Mouse (Mus musculus): ENCODE measurements around the gene Gm3839. TPM values are rescaled to one million over a fixed set of nuclear protein-coding genes. Genes with fewer than 3 reads are reported as not detected.

Gm3839 gene
- polyA plus RNA-seq, 1 experiment from 2014 or later: 0.75 TPM

DNA sequence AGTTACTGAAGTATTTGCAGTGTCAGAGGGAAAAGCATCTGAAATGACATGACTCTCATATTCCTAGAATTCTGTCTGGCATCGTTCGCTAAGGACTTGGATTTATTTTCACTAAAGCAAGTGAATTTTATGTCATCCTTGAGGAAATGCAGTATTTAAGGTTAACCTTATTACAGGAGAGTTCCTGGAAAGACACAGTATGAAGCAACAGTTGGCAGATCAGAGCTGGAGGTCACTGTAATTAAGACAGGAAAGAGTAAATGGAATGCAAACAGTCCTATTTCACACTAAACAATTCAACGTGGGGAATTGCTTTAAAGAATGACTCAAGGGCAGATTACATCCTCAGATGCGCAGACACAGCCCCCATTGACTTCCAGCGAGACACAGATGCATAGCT lies 112.0 kb downstream of the Gm3839 start:
- Histone ChIP-seq H3K27ac (ENCODE audit: low read length) (no peak overlapping the region), H3K27me3 (replicated peaks; ENCODE audit: control insufficient read depth, insufficient read depth, low read length) (no peaks in the 10 kb centered on the region), H3K36me3 (ENCODE audit: control insufficient read depth, insufficient read depth) (no peaks in the 10 kb centered on the region), H3K9me3 (ENCODE audit: control insufficient read depth, low read length) (no peaks in the 10 kb centered on the region), H3K4me2 (ENCODE audit: low read length) (no peak overlapping the region), H3K4me3 (replicated peaks; ENCODE audit: low read length) (no peak overlapping the region), H3K9ac (replicated peaks; ENCODE audit: low read depth, low read length) (no peak overlapping the region), H3K4me1 (replicated peaks; ENCODE audit: control insufficient read depth, insufficient read depth, low read length) (no peaks in the 10 kb centered on the region)
- ATAC-seq: no peak
- WGBS: 65% methylated on average over 5 of the region's 5 CpGs

GRCm38 (mm10) chr14:11232086-11232485 lies 124.4 kb downstream of the Gm3839 start:
- 93% methylated on average over 7 of the region's 7 CpGs for WGBS
- Histone ChIP-seq H3K4me2 (ENCODE audit: low read length) (no peak overlapping the region), H3K27me3 (replicated peaks; ENCODE audit: control insufficient read depth, insufficient read depth, low read length) (no peaks in the 10 kb centered on the region), H3K36me3 (ENCODE audit: control insufficient read depth, insufficient read depth) (no peaks in the 10 kb centered on the region), H3K9ac (replicated peaks; ENCODE audit: low read depth, low read length) (no peak overlapping the region), H3K9me3 (ENCODE audit: control insufficient read depth, low read length) (peaks cover 3% of the 10 kb centered on the region), H3K27ac (ENCODE audit: low read length) (no peak overlapping the region), H3K4me1 (replicated peaks; ENCODE audit: control insufficient read depth, insufficient read depth, low read length) (no peaks in the 10 kb centered on the region), H3K4me3 (replicated peaks; ENCODE audit: low read length) (no peak overlapping the region)
- no peak for ATAC-seq

Small RNAs within 50 kb of the gene (microRNA-seq; reads per million reads assigned to microRNA genes)
- not detected for gene Mir5124b

Other genes starting within 250 kb of the Gm3839 start
- gene Fhit, start 194.7 kb downstream of the Gm3839 start, polyA plus RNA-seq (2015; fragmentation: Nextera tagmentation; extraction: Ambion mirVana): 7.3 and 7.6 TPM in 2 replicates
- 30.9 and 33.5 TPM in 2 replicates for gene Ptprg, start 196.8 kb upstream of the Gm3839 start, polyA plus RNA-seq (2015; fragmentation: Nextera tagmentation; extraction: Ambion mirVana)